Mouse (Mus musculus) forebrain, embryonic 10.5 days (tissue): ENCODE measurements around the gene Laptm4a. TPM values are rescaled to one million over a fixed set of nuclear protein-coding genes. Genes with fewer than 3 reads are reported as not detected.

Source experiments
- DNase-seq: peaks from one replicate; pipeline ENCODE4 v3.0.0-alpha.2; 2017; ENCODE audit warnings: low spot score; ENCODE audit errors: extremely low spot score
- H3K27ac ChIP-seq: fragments of 300-500 bp; sonication (generic); 2 replicates; pipeline ENCODE4 v1.5.1; 2016; ENCODE audit warnings: mild to moderate bottlenecking
- H3K27me3 ChIP-seq: fragments of 300-500 bp; sonication (generic); 2 replicates; pipeline ENCODE4 v1.6.1; 2016; ENCODE audit warnings: mild to moderate bottlenecking; ENCODE audit not compliant: poor library complexity, severe bottlenecking
- H3K36me3 ChIP-seq: fragments of 300-500 bp; sonication (generic); replicated peaks from 2 replicates; pipeline ENCODE4 v1.6.1; 2016; ENCODE audit warnings: mild to moderate bottlenecking, moderate library complexity
- H3K4me1 ChIP-seq: fragments of 300-500 bp; sonication (generic); 2 replicates; pipeline ENCODE4 v1.6.1; 2016
- H3K4me3 ChIP-seq: fragments of 300-500 bp; sonication (generic); 2 replicates; pipeline ENCODE4 v1.5.1; 2016; ENCODE audit warnings: mild to moderate bottlenecking, moderate library complexity
- H3K9me3 ChIP-seq: fragments of 300-500 bp; sonication (generic); 2 replicates; pipeline ENCODE4 v1.6.1; 2016; ENCODE audit warnings: mild to moderate bottlenecking, moderate library complexity
- whole genome bisulfite sequencing: fragments of 180-500 bp; shearing (Covaris S2); methylation state at CpG from one replicate; pipeline ENCODE4 v1.1.7; 2016; 5-methylcytosine and 5-hydroxymethylcytosine counted together
- polyA plus RNA-seq: library from polyadenylated mRNA; unstranded; fragments of >200 nt; fragmentation: Nextera tagmentation; extraction: Ambion mirVana; gene quantifications from 2 replicates; pipeline ENCODE4 v1.2.1, GENCODE M21; 2016

Laptm4a gene
- polyA plus RNA-seq, 1 experiment from 2014 or later: 181 TPM

- DNase-seq: no peak
- 80% methylated on average over 4 of the region's 4 CpGs for WGBS
- no peaks in the 10 kb centered on the region for H3K4me1 ChIP-seq
- no peak overlapping the region for H3K27ac ChIP-seq
- no peaks in the 10 kb centered on the region for H3K9me3 ChIP-seq
- peaks cover 28% of the 10 kb centered on the region for H3K36me3 ChIP-seq
- no peak overlapping the region for H3K4me3 ChIP-seq
- H3K27me3 ChIP-seq: peaks cover 11% of the 10 kb centered on the region
These were observed 20.4 kb downstream of the Laptm4a start for GRCm38 (mm10) chr12:8941699-8942392.

GRCm38 (mm10) chr12:8947163-8947562 lies 25.7 kb downstream of the Laptm4a start:
- H3K27ac ChIP-seq: no peak overlapping the region
- H3K4me1 ChIP-seq: peaks cover 15% of the 10 kb centered on the region
- peak overlapping the region; percentile 63 for H3K4me3 ChIP-seq
- H3K9me3 ChIP-seq: no peaks in the 10 kb centered on the region
- H3K27me3 ChIP-seq: peaks cover 35% of the 10 kb centered on the region
- DNase-seq: no peak
- WGBS: 69% methylated on average over 9 of the region's 9 CpGs
- H3K36me3 ChIP-seq: no peaks in the 10 kb centered on the region

GRCm38 (mm10) chr12:8947714-8948464 lies 26.4 kb downstream of the Laptm4a start, which contains the start of gene Matn3:
Gene Matn3 (plus strand): TSS chr12:8947929.
- Histone ChIP-seq H3K4me3 (peak within 1 kb of the TSS; percentile 63), H3K4me1 (peaks cover 15% of the 10 kb centered on the region), H3K27ac (peak within 1 kb of the TSS; percentile 77), H3K27me3 (peaks cover 35% of the 10 kb centered on the region), H3K9me3 (no peaks in the 10 kb centered on the region), H3K36me3 (no peaks in the 10 kb centered on the region)
- peak; percentile 84 for DNase-seq
- WGBS: under 1% methylated on average over 42 of the region's 42 CpGs

- H3K36me3 ChIP-seq: no peaks in the 10 kb centered on the region
- 43% methylated on average over 10 of the region's 10 CpGs for WGBS
- H3K4me3 ChIP-seq: no peak overlapping the region
- peaks cover 17% of the 10 kb centered on the region for H3K27me3 ChIP-seq
- no peak for DNase-seq
- H3K9me3 ChIP-seq: no peaks in the 10 kb centered on the region; the same call in 1 of the 2 replicates
- H3K4me1 ChIP-seq: peaks cover 12% of the 10 kb centered on the region
- no peak overlapping the region for H3K27ac ChIP-seq
These were observed 31.7 kb downstream of the Laptm4a start for GRCm38 (mm10) chr12:8953136-8953535.

- no peak overlapping the region for H3K4me3 ChIP-seq
- peaks cover 9% of the 10 kb centered on the region; the same call in 1 of the 2 replicates for H3K4me1 ChIP-seq
- WGBS: 57% methylated on average over 9 of the region's 9 CpGs
- peaks cover 7% of the 10 kb centered on the region for H3K27me3 ChIP-seq
- H3K9me3 ChIP-seq: no peaks in the 10 kb centered on the region; the same call in 1 of the 2 replicates
- no peak overlapping the region for H3K27ac ChIP-seq
- H3K36me3 ChIP-seq: no peaks in the 10 kb centered on the region
- DNase-seq: no peak
These were observed 32.7 kb downstream of the Laptm4a start for GRCm38 (mm10) chr12:8954161-8954561.

- Histone ChIP-seq H3K27me3 (no peaks in the 10 kb centered on the region), H3K9me3 (no peaks in the 10 kb centered on the region; the same call in 1 of the 2 replicates), H3K27ac (no peak overlapping the region), H3K36me3 (no peaks in the 10 kb centered on the region), H3K4me3 (no peak overlapping the region), H3K4me1 (peaks cover 10% of the 10 kb centered on the region)
- DNase-seq: no peak
- WGBS: 63% methylated on average over 9 of the region's 9 CpGs
These were observed 40.3 kb downstream of the Laptm4a start for GRCm38 (mm10) chr12:8961607-8962316.

GRCm38 (mm10) chr12:8969828-8970227 lies 48.4 kb downstream of the Laptm4a start:
- DNase-seq: peak; percentile 35
- 0 out of 2 replicates have a peak overlapping the region, but pooled peaks have one; percentile 9 for H3K27ac ChIP-seq

GRCm38 (mm10) chr12:8973820-8974465 lies 52.5 kb downstream of the Laptm4a start, which contains the start of gene Wdr35:
Gene Wdr35 (plus strand): TSS chr12:8973892.
- H3K4me1 ChIP-seq: peaks cover 26% of the 10 kb centered on the region
- H3K27ac ChIP-seq: peak within 1 kb of the TSS; percentile 84
- under 1% methylated on average over 45 of the region's 45 CpGs for WGBS
- DNase-seq: peak; percentile 89
- H3K4me3 ChIP-seq: peak within 1 kb of the TSS; percentile 64
- H3K27me3 ChIP-seq: peaks cover 13% of the 10 kb centered on the region
- peaks cover 13% of the 10 kb centered on the region for H3K36me3 ChIP-seq
- 0 out of 2 replicates have a peak, but pooled peaks cover 3% of the 10 kb centered on the region for H3K9me3 ChIP-seq

More at GRCm38 (mm10) chr12:8969828-8970227, 48.4 kb downstream of the Laptm4a start:
- H3K4me1 ChIP-seq: peaks cover 22% of the 10 kb centered on the region
- H3K36me3 ChIP-seq: no peaks in the 10 kb centered on the region
- H3K27me3 ChIP-seq: peaks cover 13% of the 10 kb centered on the region
- no peaks in the 10 kb centered on the region for H3K9me3 ChIP-seq
- 52% methylated on average over 9 of the region's 9 CpGs for WGBS
- no peak overlapping the region for H3K4me3 ChIP-seq

- DNase-seq: no peak
- H3K27ac ChIP-seq: no peak overlapping the region
- peaks cover 22% of the 10 kb centered on the region for H3K4me1 ChIP-seq
- 0 out of 2 replicates have a peak, but pooled peaks cover 3% of the 10 kb centered on the region for H3K9me3 ChIP-seq
- WGBS: 88% methylated on average over 3 of the region's 3 CpGs
- peaks cover 17% of the 10 kb centered on the region for H3K36me3 ChIP-seq
- H3K4me3 ChIP-seq: peak overlapping the region; percentile 64; the same call in 1 of the 2 replicates
- H3K27me3 ChIP-seq: peaks cover 13% of the 10 kb centered on the region
These were observed 53.6 kb downstream of the Laptm4a start for GRCm38 (mm10) chr12:8975076-8975475.

Other genes starting within 250 kb of the Laptm4a start
- gene Pum2, start 247.5 kb upstream of the Laptm4a start, polyA plus RNA-seq: 76.2 and 80.0 TPM in 2 replicates
- 133 and 140 TPM in 2 replicates for gene Sdc1, start 150.3 kb upstream of the Laptm4a start, polyA plus RNA-seq
- gene Matn3, start 26.3 kb downstream of the Laptm4a start, polyA plus RNA-seq: 5.9 and 7.0 TPM in 2 replicates
- 28.1 and 28.3 TPM in 2 replicates for gene Wdr35, start 52.2 kb downstream of the Laptm4a start, polyA plus RNA-seq
- gene Ttc32, start 108.3 kb downstream of the Laptm4a start, polyA plus RNA-seq: 18.3 and 21.2 TPM in 2 replicates